Mouse (Mus musculus) cerebellum, adult 2 months (tissue): ENCODE measurements at regions not wholly inside any gene's neighbourhood (a gene's known extent, or its start where the extent isn't known, plus 50 kb on each side); places are given as distances from the start of the nearest gene placed in this dataset.

Experiments
- DNase-seq, 2 experiments: peaks; one replicate each; pipeline ENCODE4 v3.0.0; 2021
- H3K27ac ChIP-seq: fragments of 200-500 bp; 2 replicates; pipeline ENCODE4 v1.5.1; 2012; ENCODE audit warnings: low read length, control low read depth, inconsistent platforms; ENCODE audit not compliant: insufficient read depth
- H3K27me3 ChIP-seq: fragments of 200-500 bp; 2 replicates; pipeline ENCODE4 v1.6.1; 2012; ENCODE audit warnings: inconsistent platforms, mild to moderate bottlenecking, low read length, moderate library complexity; ENCODE audit not compliant: control insufficient read depth, insufficient read depth
- H3K4me1 ChIP-seq: fragments of 200-500 bp; 2 replicates; pipeline ENCODE4 v1.6.1; 2011; ENCODE audit warnings: low read length; ENCODE audit not compliant: control insufficient read depth, insufficient read depth
- H3K4me3 ChIP-seq: fragments of 200-500 bp; replicated peaks from 2 replicates; pipeline ENCODE3; 2011; ENCODE audit warnings: mild to moderate bottlenecking, low read depth, low read length, control low read depth; ENCODE audit not compliant: insufficient read depth
- CTCF ChIP-seq: fragments of 200-500 bp; IDR thresholded peaks from 2 replicates; pipeline ENCODE4 v1.5.1; 2011; ENCODE audit warnings: low read depth, mild to moderate bottlenecking, control low read depth, low read length, moderate library complexity, borderline replicate concordance; ENCODE audit not compliant: insufficient read depth
- POLR2A ChIP-seq: fragments of 200-500 bp; IDR thresholded peaks from 2 replicates; pipeline ENCODE4 v1.6.1; 2011; ENCODE audit warnings: low read length, control low read depth, borderline replicate concordance; ENCODE audit not compliant: insufficient read depth
- WGBS: fragments of 180-500 bp; shearing (Covaris S2); methylation state at CpG from one replicate; pipeline ENCODE4 v1.1.7; 2018; 5-methylcytosine and 5-hydroxymethylcytosine counted together

DNA sequence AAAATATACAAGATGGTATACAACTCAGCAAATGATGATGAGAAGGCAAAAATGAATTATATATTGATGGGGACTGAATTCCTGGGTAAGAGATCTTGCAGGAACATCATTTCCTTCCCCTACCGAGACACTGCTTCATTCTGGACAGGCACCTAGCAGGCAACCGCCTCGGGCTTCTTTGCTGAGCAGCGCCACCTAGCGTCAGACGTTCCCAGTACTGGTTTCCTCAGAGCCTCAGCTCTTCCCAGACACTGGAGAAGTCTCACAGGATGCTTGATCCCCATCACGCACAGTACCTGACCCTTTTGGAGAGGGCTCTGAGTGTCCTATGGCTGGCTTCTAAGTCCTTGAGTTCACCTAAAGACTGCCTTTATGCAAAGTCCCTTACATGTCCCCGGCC lies 80.8 kb upstream of the Arrdc4 start:
- Histone ChIP-seq H3K4me1 (no peaks in the 10 kb centered on the region), H3K27me3 (no peaks in the 10 kb centered on the region), H3K27ac (no peak overlapping the region), H3K4me3 (no peak overlapping the region)
- WGBS = 16% methylated on average over 8 of the region's 8 CpGs
- DNase-seq = peak; percentile 45 to 68
- TF ChIP-seq CTCF = peak; percentile 78
- no peak for TF ChIP-seq POLR2A

DNA sequence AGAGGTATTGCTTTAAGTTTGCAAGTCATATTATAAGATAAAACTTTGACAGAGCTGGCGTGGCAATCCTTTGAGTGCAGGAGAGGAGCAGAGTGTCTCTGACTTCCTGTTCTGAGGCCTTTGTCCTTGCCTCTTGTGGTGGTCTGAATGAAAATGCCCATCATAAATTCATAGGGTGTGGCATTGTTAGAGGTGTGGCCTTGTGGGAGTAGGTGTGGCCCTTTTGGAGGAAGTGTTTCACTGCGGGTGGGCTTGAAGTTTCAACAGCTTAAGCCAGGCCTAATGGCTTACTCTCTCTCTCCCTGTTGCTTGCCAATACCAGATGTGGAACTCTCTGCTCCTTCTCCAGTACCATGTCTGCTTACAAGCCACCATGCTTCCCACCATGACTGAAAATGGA lies 75.4 kb upstream of the Arrdc4 start:
- 90% methylated on average over 2 of the region's 2 CpGs for WGBS

DNA sequence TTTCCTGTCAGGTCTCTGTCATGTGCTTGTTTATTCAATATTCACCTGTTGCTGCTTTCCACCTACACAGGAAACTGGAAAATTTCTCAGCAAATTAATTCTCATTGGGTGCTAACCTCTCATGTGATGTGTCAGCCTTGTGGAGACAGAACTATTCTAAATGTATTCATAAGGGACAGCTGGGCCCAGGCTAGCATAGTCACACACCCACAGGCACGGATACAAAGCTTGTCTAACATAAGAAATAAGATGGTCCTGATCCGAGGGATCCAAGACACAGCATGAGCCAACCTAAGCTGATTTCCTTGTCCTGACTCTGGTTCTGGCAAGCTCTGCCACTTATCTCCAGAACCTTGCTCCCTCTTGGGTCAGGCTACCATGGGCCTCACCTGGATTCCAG lies 74.6 kb upstream of the Arrdc4 start:
- Histone ChIP-seq H3K4me1 (no peaks in the 10 kb centered on the region), H3K27me3 (no peaks in the 10 kb centered on the region), H3K27ac (no peak overlapping the region), H3K4me3 (no peak overlapping the region)
- TF ChIP-seq CTCF (no peak), POLR2A (no peak)
- no peak for DNase-seq
- WGBS = 68% methylated on average over 2 of the region's 2 CpGs

More for the DNA sequence above, 75.4 kb upstream of the Arrdc4 start:
- DNase-seq = no peak
- no peak for TF ChIP-seq POLR2A
- TF ChIP-seq CTCF = no peak
- Histone ChIP-seq H3K4me3 (no peak overlapping the region), H3K4me1 (no peaks in the 10 kb centered on the region), H3K27me3 (no peaks in the 10 kb centered on the region), H3K27ac (no peak overlapping the region)

DNA sequence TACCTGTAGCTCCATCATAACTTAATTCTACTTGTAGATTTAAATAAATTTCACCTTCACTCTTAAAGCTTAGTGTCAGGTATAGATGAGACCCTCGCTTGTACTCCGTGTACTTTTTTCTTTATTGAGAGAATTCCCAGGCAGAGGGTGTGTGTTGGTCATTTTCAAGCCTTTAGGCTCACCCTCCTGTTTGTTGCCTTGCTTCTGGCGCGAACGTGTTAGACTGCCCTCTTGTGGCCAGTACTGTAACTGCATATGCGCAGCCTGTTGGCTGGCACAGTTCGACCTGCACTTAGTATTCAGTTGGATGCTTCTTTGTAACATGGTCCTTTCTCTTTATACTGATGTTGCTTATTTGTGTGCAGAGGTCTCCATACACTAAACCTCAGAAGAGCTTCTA lies 74.1 kb upstream of the Arrdc4 start:
- TF ChIP-seq POLR2A (no peak), CTCF (peak; percentile 98)
- H3K27ac ChIP-seq = no peak overlapping the region
- peak; percentile 33 to 60 for DNase-seq
- no peak overlapping the region for H3K4me3 ChIP-seq
- H3K4me1 ChIP-seq = no peaks in the 10 kb centered on the region
- no peaks in the 10 kb centered on the region for H3K27me3 ChIP-seq
- WGBS = 3% methylated on average over 7 of the region's 7 CpGs

DNA sequence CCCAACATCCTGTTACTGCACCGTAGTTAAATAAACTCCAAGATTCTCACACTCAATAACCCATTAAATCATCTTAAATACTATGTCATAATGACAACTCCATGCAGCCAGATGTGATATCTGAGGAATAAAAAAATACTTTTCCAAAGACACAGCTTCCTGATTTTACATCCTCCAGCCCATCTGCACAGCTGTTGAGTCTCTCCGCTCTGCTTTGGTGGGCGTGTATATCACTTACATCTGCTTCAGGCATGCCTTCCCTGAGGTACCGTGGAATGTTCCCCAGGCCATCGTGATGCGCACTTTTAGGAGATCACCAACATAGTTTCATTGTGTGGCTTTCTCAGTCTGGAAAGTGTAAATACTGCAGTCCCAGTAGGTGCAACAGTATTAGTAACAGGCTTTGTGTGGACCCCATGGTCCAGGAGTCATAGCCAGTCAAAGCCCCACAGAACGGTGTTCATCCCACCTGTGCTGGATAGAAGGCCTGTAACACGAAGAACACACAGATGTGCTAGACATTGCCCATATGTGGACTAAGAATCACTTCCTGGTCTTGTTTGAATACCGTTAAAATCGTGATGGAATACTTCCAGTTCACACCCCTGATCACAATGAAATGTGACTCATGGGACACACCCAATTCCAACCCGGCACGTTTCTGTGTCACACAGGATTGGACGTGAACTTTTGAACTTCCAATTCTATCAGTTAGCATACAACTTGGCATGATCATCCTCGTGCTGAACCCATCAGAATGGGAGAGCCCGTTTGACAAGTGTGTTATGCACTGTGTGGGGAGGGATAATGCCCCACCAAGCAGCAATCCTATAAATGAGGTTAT lies 66.0 kb upstream of the Arrdc4 start:
- Histone ChIP-seq H3K4me3 (no peak overlapping the region), H3K27ac (no peak overlapping the region), H3K4me1 (no peaks in the 10 kb centered on the region), H3K27me3 (no peaks in the 10 kb centered on the region)
- DNase-seq = no peak
- WGBS = 85% methylated on average over 15 of the region's 15 CpGs
- TF ChIP-seq CTCF = no peak
- no peak for TF ChIP-seq POLR2A

DNA sequence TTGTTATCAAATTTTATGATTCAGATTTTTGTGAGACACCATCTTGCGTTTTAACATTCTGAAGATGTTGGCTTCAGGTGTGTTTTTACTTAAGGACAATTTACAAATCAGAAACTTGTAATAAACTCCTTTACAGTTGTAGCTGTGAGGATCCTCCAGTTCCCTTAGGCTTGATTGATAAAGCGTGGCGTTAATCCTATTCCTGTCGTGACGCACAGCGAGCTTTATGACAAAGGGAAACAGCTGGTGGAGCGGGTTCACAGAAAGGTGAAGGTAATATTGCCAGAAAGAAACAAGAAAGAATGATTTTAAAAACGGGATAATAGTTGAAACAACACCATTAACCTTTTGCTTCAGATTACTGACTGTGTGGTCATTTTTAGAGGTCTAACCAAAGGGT lies 60.7 kb upstream of the Arrdc4 start:
- no peak for TF ChIP-seq POLR2A
- no peak for TF ChIP-seq CTCF
- WGBS = 54% methylated on average over 8 of the region's 8 CpGs
- Histone ChIP-seq H3K4me1 (no peaks in the 10 kb centered on the region), H3K27me3 (no peaks in the 10 kb centered on the region), H3K4me3 (no peak overlapping the region), H3K27ac (no peak overlapping the region)
- no peak for DNase-seq
